In the genomic region with DNA sequence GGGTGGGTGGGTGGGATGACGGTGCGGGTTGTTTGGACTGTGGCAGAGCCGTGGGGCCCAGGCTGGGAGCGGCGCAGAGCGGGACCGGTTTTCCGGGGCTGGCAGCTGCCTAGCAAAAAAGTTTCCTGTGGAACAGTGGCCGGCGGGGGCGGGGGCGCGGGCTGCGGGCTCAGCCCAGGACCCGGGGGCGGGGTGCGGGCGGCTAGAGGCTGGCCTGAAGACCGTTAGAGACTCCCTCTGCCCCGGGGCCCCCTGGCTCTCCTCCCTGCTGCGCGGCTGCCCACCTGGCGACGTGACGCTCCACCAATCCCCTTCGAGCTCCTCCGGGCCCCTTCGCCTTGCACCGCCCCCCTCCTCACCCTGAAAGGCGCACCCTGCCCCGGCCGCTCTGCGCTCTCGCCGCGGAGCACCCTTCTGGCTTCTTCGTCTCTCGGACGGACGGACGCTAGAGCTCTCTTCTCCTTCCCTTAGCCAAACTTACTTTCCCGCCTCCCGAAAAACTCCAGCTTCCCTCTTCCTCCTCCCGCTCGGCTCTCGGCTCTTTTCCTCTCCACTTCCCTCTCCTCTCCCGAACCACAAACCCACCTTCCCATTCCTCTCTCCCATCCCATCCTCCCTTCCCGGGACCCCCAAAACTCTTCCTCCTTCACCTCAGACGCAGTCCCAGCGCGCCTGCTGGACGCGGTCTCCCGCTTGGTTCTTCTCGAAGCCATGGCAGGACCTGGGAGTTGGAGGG, we compare ENCODE assay signal across 10 mouse cellular contexts. TPM values are rescaled to one million over a fixed set of nuclear protein-coding genes. Genes with fewer than 3 reads are reported as not detected.
DNase-seq lines count a peak whose midpoint lies in the region; ATAC-seq and TF ChIP-seq lines count a peak whose summit lies in the region.
"Had no signal": no experiment of that assay in that cellular context is flagged by ENCODE, and none has a peak within 500 bp of the region (broad histone marks: within the 10 kb centered on the region; RNA-seq: fewer than 3 reads in every experiment).

Gene Nrk (plus strand): TSS at position 390 of the 736 bp plus-strand sequence.

- TF ChIP-seq POLR2A in cerebellum, adult 2 months (IDR thresholded peaks at IDR 0.05; ENCODE audit: borderline replicate concordance, insufficient read depth, low read length) = no peak

- DNase-seq in cerebellum, postnatal 25 days = peak; percentile 3 to 4
- DNase-seq in cerebellum, adult 2 months = no peak
- peak; percentile 72 for DNase-seq in embryonic facial prominence, embryonic 10.5 days (ENCODE audit: low spot score)
- peak; percentile 38 for DNase-seq in neural tube, embryonic 10.5 days (ENCODE audit: extremely low spot score, low spot score)
- DNase-seq in thymus, adult 18-20 months = no peak
- DNase-seq in cerebellum, adult 11-12 months = no peak

- WGBS in cerebellum, adult 2 months = 6% methylated on average over 30 of the region's 55 CpGs
- WGBS in embryonic facial prominence, embryonic 10.5 days = 24% methylated on average over 39 of the region's 55 CpGs
- 15% methylated on average over 38 of the region's 55 CpGs for WGBS in heart, embryonic 15.5 days
- 22% methylated on average over 31 of the region's 55 CpGs for WGBS in limb, embryonic 13.5 days

- H3K27ac ChIP-seq in cerebellum, adult 2 months (ENCODE audit: insufficient read depth, low read length) = no peak within 1 kb of the TSS
- peak within 1 kb of the TSS; percentile 19; the same call in 1 of the 2 replicates for H3K27ac ChIP-seq in embryonic facial prominence, embryonic 10.5 days (replicated peaks)
- peak within 1 kb of the TSS; percentile 67 for H3K27ac ChIP-seq in heart, embryonic 15.5 days
- peak within 1 kb of the TSS; percentile 61; the same call in 1 of the 2 replicates for H3K27ac ChIP-seq in limb, embryonic 13.5 days

- no peaks in the 10 kb centered on the region; the same call in 1 of the 2 replicates for H3K27me3 ChIP-seq in cerebellum, adult 2 months (ENCODE audit: control insufficient read depth, insufficient read depth, low read length)
- peaks cover 68% of the 10 kb centered on the region for H3K27me3 ChIP-seq in embryonic facial prominence, embryonic 10.5 days (replicated peaks; ENCODE audit: low read depth, poor library complexity, severe bottlenecking)
- peaks cover 3% of the 10 kb centered on the region; the same call in 1 of the 2 replicates for H3K27me3 ChIP-seq in heart, embryonic 15.5 days
- peaks cover 31% of the 10 kb centered on the region for H3K27me3 ChIP-seq in limb, embryonic 13.5 days

- H3K4me2 ChIP-seq in heart, embryonic 15.5 days = peak within 1 kb of the TSS; percentile 76
- peak within 1 kb of the TSS; percentile 67 for H3K4me2 ChIP-seq in limb, embryonic 13.5 days (replicated peaks)

- H3K36me3 ChIP-seq in embryonic facial prominence, embryonic 10.5 days (replicated peaks) = no peaks in the 10 kb centered on the region
- no peaks in the 10 kb centered on the region for H3K36me3 ChIP-seq in heart, embryonic 15.5 days
- no peaks in the 10 kb centered on the region for H3K36me3 ChIP-seq in limb, embryonic 13.5 days

- no peaks in the 10 kb centered on the region for H3K9me3 ChIP-seq in embryonic facial prominence, embryonic 10.5 days
- H3K9me3 ChIP-seq in heart, embryonic 15.5 days (replicated peaks) = no peaks in the 10 kb centered on the region
- no peaks in the 10 kb centered on the region for H3K9me3 ChIP-seq in limb, embryonic 13.5 days

- TF ChIP-seq CTCF in cerebellum, adult 2 months (IDR thresholded peaks at IDR 0.05; ENCODE audit: borderline replicate concordance, insufficient read depth, low read depth, low read length) = no peak

- peak; percentile 90 for ATAC-seq in heart, embryonic 15.5 days (replicated peaks; ENCODE audit: insufficient number of reproducible peaks, insufficient read depth, low FRiP score, low read depth)
- peak; percentile 95 for ATAC-seq in limb, embryonic 13.5 days (ENCODE audit: low FRiP score, low read depth)

- H3K4me1 ChIP-seq in cerebellum, adult 2 months (ENCODE audit: control insufficient read depth, insufficient read depth, low read length) = no peaks in the 10 kb centered on the region
- no peaks in the 10 kb centered on the region for H3K4me1 ChIP-seq in embryonic facial prominence, embryonic 10.5 days
- H3K4me1 ChIP-seq in heart, embryonic 15.5 days (replicated peaks) = no peaks in the 10 kb centered on the region; the same call in 1 of the 2 replicates
- H3K4me1 ChIP-seq in limb, embryonic 13.5 days = no peaks in the 10 kb centered on the region

- H3K4me3 ChIP-seq in cerebellum, adult 2 months (replicated peaks; ENCODE audit: insufficient read depth, low read depth, low read length) = no peak within 1 kb of the TSS
- H3K4me3 ChIP-seq in embryonic facial prominence, embryonic 10.5 days = peak within 1 kb of the TSS; percentile 60
- peak within 1 kb of the TSS; percentile 57 for H3K4me3 ChIP-seq in heart, embryonic 15.5 days
- peak within 1 kb of the TSS; percentile 53 for H3K4me3 ChIP-seq in limb, embryonic 13.5 days
- H3K4me3 ChIP-seq: erythroblast, embryonic 14.5 days had no signal

- peak within 1 kb of the TSS; percentile 46; the same call in 1 of the 2 replicates for H3K9ac ChIP-seq in heart, embryonic 15.5 days
- H3K9ac ChIP-seq in limb, embryonic 13.5 days = peak within 1 kb of the TSS; percentile 70

RNA-seq across cellular contexts. Expression of gene Nrk, which starts in this region (rescaled TPM):
- polyA plus RNA-seq in cerebellum, adult 2 months (2012; rRNA removed) = 7.9 and 8.0 TPM in 2 replicates
- 4.9 and 8.4 TPM in 2 replicates for polyA plus RNA-seq in embryonic facial prominence, embryonic 10.5 days (2016; fragmentation: Nextera tagmentation; extraction: Ambion mirVana)
- 30.3 and 31.8 TPM in 2 replicates for polyA plus RNA-seq in heart, embryonic 15.5 days (2015; fragmentation: Nextera tagmentation; extraction: Ambion mirVana)
- polyA plus RNA-seq in limb, embryonic 13.5 days (2015; fragmentation: Nextera tagmentation; extraction: Ambion mirVana) = 51.3 and 61.2 TPM in 2 replicates
- polyA plus RNA-seq: small intestine, adult 2 months had no signal

Comparison
In these comparisons a context has a peak if more than half of its experiments do, and no peak if none do; other contexts are left out.
1. DNase-seq: peak in cerebellum, postnatal 25 days (2 of 2), embryonic facial prominence, embryonic 10.5 days (single experiment) and neural tube, embryonic 10.5 days (single experiment); none in cerebellum, adult 2 months (0 of 2), thymus, adult 18-20 months (0 of 2) and cerebellum, adult 11-12 months (single experiment).